Mouse (Mus musculus) heart, postnatal 0 days (tissue): ENCODE data around the gene Cul4a. TPM values are rescaled to one million over a fixed set of nuclear protein-coding genes. Genes with fewer than 3 reads are reported as not detected.
"Not testable (repeated sequence)": the region's sequence is repeated elsewhere in the genome, so short reads cannot be mapped to it uniquely, and the experiment has no call there.

ENCODE experiments used
- ATAC-seq: fragments of 200-750 bp; cut with Nextera tagmentation; 2 replicates; pipeline ENCODE4 v1.8.0; 2017; ENCODE audit warnings: low read depth, moderate number of reproducible peaks, moderate library complexity; ENCODE audit not compliant: insufficient read depth
- DNase-seq: peaks from one replicate; pipeline ENCODE4 v3.0.0-alpha.2; 2016; ENCODE audit warnings: low spot score
- H3K27ac ChIP-seq: fragments of 300-500 bp; sonication (generic); 2 replicates; pipeline ENCODE4 v1.5.1; 2014; ENCODE audit warnings: low read depth, mild to moderate bottlenecking
- H3K27me3 ChIP-seq: fragments of 300-500 bp; sonication (generic); 2 replicates; pipeline ENCODE4 v1.6.1; 2014; ENCODE audit warnings: low read length, mixed read lengths; ENCODE audit not compliant: control insufficient read depth, insufficient read depth
- H3K36me3 ChIP-seq: fragments of 300-500 bp; sonication (generic); replicated peaks from 2 replicates; pipeline ENCODE4 v1.6.1; 2014; ENCODE audit warnings: low read length, mixed read lengths; ENCODE audit not compliant: control insufficient read depth, insufficient read depth
- H3K4me1 ChIP-seq: fragments of 300-500 bp; sonication (generic); 2 replicates; pipeline ENCODE4 v1.6.1; 2014; ENCODE audit warnings: antibody characterized with exemption; ENCODE audit not compliant: control insufficient read depth, insufficient read depth
- H3K4me2 ChIP-seq: fragments of 300-500 bp; sonication (generic); 2 replicates; pipeline ENCODE4 v1.6.1; 2014; ENCODE audit warnings: low read depth, mild to moderate bottlenecking, low read length, moderate library complexity
- H3K4me3 ChIP-seq: fragments of 300-500 bp; sonication (generic); 2 replicates; pipeline ENCODE4 v1.5.1; 2014; ENCODE audit warnings: low read depth, low read length
- H3K9ac ChIP-seq: fragments of 300-500 bp; sonication (generic); replicated peaks from 2 replicates; pipeline ENCODE4 v1.6.1; 2014; ENCODE audit warnings: low read depth, low read length, mixed read lengths
- H3K9me3 ChIP-seq: fragments of 300-500 bp; sonication (generic); replicated peaks from 2 replicates; pipeline ENCODE4 v1.6.1; 2016; ENCODE audit warnings: low read length; ENCODE audit not compliant: control insufficient read depth
- CTCF ChIP-seq: IDR thresholded peaks from 2 replicates; pipeline ENCODE4 v1.5.1; 2016; ENCODE audit warnings: antibody characterized with exemption, control low read depth, low read depth
- EP300 ChIP-seq: IDR thresholded peaks from 2 replicates; pipeline ENCODE4 v1.6.1; 2016; ENCODE audit warnings: antibody characterized with exemption, low read depth
- WGBS: fragments of 180-500 bp; shearing (Covaris S2); extraction: QIAGEN DNeasy Blood & Tissue Kit; methylation state at CpG from one replicate; pipeline ENCODE4 v1.1.7; 2014; 5-methylcytosine and 5-hydroxymethylcytosine counted together
- polyA plus RNA-seq: library from polyadenylated mRNA; unstranded; fragments of >200 nt; fragmentation: Nextera tagmentation; extraction: Ambion mirVana; gene quantifications from 2 replicates; pipeline ENCODE4 v1.2.1, GENCODE M21; 2015
- total RNA-seq: library from RNA; depleted of rRNA; stranded (reverse); fragments of >200 nt; gene quantifications from 2 replicates; pipeline ENCODE4 v1.2.3, GENCODE M21; 2014; ENCODE audit warnings: low replicate concordance

Gene Cul4a
- total and polyA plus RNA-seq, 2 experiments from 2014 or later, result 88.2 to 140 TPM

GRCm38 (mm10) chr8:13120882-13121665 is 15.7 kb downstream of the Cul4a start:
- no peaks in the 10 kb centered on the region for H3K27me3 ChIP-seq
- no peak overlapping the region for H3K4me3 ChIP-seq
- H3K9ac ChIP-seq, result no peak overlapping the region
- peak; percentile 64 for ATAC-seq
- TF ChIP-seq EP300 (no peak), CTCF (no peak)
- DNase-seq, result no peak
- H3K4me1 ChIP-seq, result peaks cover 3% of the 10 kb centered on the region; the same call in 1 of the 2 replicates
- no peak overlapping the region for H3K27ac ChIP-seq
- H3K9me3 ChIP-seq, result no peaks in the 10 kb centered on the region
- peaks cover 52% of the 10 kb centered on the region for H3K36me3 ChIP-seq
- WGBS, result 51% methylated on average over 7 of the region's 7 CpGs
- H3K4me2 ChIP-seq, result no peak overlapping the region

DNA sequence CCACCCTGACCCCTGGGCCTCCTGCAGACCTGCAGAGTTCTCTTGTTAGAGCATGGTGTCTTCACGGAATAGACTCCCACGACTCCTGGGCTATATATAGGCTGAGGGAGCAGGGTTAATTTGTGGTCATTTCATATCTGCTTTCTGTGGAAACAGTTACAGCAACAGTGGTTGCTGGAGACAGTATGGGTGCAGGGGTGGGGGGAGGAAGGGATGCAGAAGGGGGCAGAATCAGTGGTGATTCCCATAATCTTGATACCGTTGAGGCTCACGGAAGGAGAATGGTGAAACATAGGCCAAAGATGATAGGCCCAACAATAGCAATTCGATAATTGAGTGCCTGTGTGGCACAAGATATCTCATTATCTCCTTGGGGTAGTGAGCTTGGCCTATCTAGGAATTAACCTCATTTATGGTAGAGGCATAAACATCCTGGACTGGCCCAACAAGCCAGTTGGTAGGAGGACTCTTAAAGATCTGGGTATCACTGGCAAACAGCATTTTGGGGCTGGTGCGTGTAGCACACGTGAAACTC is 17.5 kb downstream of the Cul4a start:
- 59% methylated on average over 7 of the region's 7 CpGs for WGBS
- H3K9ac ChIP-seq, result no peak overlapping the region
- no peak overlapping the region for H3K27ac ChIP-seq
- no peak for TF ChIP-seq CTCF
- no peak for TF ChIP-seq EP300
- no peak overlapping the region for H3K4me3 ChIP-seq
- no peak overlapping the region for H3K4me2 ChIP-seq
- ATAC-seq (peak; percentile 34; the same call in 1 of the 2 replicates), DNase-seq (no peak)
- H3K36me3 ChIP-seq, result peaks cover 71% of the 10 kb centered on the region
- peaks cover 3% of the 10 kb centered on the region; the same call in 1 of the 2 replicates for H3K4me1 ChIP-seq
- H3K27me3 ChIP-seq, result no peaks in the 10 kb centered on the region
- H3K9me3 ChIP-seq, result no peaks in the 10 kb centered on the region

DNA sequence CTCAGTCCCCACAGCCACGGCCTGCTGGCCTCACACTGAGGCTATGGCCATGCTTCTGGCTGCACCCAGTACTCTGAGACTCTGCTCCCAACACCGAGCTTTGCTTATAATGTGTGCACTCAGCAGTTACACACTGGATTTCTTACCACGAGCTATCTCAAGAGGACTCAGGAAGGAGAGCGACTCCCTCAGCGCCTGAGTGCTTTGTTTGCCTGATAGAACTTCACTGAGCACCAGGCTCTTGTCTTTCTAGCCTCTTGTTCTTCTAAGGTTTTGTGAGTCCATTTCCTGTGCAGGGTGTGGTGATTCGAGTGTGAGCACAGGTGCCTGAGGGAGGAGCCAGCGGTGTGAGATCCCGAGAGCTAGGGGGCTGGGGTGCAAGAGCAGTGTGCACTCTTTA is 19.5 kb downstream of the Cul4a start:
- H3K4me3 ChIP-seq, result no peak overlapping the region
- H3K9me3 ChIP-seq, result no peaks in the 10 kb centered on the region
- H3K27me3 ChIP-seq, result no peaks in the 10 kb centered on the region
- no peak for DNase-seq
- peaks cover 3% of the 10 kb centered on the region; the same call in 1 of the 2 replicates for H3K4me1 ChIP-seq
- WGBS, result 89% methylated on average over 8 of the region's 8 CpGs
- peaks cover 75% of the 10 kb centered on the region for H3K36me3 ChIP-seq
- no peak overlapping the region for H3K9ac ChIP-seq
- ATAC-seq, result no peak
- TF ChIP-seq CTCF (no peak), EP300 (no peak)
- no peak overlapping the region for H3K4me2 ChIP-seq
- H3K27ac ChIP-seq, result no peak overlapping the region

- H3K4me3 ChIP-seq, H3K9me3 ChIP-seq, H3K4me2 ChIP-seq, H3K9ac ChIP-seq, ATAC-seq, H3K27me3 ChIP-seq, H3K4me1 ChIP-seq, H3K27ac ChIP-seq: not testable (repeated sequence)
- 57% methylated on average over 9 of the region's 9 CpGs for WGBS
- peak; percentile 31 for DNase-seq
- peak; percentile 51 for TF ChIP-seq CTCF
- H3K36me3 ChIP-seq, result peaks cover 94% of the 10 kb centered on the region
These were observed 26.8 kb downstream of the Cul4a start for GRCm38 (mm10) chr8:13132220-13132619.

DNA sequence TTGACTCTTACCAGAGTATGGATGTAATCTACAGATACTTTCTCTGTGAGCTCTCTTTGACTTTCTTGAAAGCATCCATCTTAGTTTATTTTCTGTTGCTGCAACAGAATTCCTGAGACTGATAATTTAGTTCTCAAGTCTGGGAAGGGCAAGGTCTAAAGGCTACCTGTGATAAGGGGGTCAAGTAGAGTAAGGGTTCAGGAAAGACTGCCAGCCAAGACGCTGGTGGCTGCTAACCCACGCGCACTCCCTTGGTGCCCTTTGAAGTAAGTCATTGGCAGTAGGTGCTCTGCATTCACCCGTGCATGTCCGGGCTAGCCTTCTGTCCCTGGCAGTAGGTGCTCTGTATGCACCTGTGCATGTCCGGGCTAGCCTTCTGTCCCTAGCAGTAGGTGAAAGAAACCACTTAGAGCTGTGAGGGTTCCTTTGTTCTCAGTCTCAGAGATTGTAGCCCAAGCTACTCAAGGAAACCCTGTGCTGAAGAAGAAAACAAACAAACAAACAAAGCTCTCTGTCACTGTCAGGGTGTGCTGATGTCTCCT is 34.3 kb downstream of the Cul4a start:
- H3K4me1 ChIP-seq, result no peaks in the 10 kb centered on the region
- no peak for ATAC-seq
- TF ChIP-seq CTCF, result no peak
- no peak for TF ChIP-seq EP300
- no peak overlapping the region for H3K4me2 ChIP-seq
- 94% methylated on average over 6 of the region's 6 CpGs for WGBS
- H3K36me3 ChIP-seq, result peaks cover 100% of the 10 kb centered on the region
- no peak overlapping the region for H3K4me3 ChIP-seq
- no peak overlapping the region for H3K9ac ChIP-seq
- H3K9me3 ChIP-seq, result no peaks in the 10 kb centered on the region
- H3K27ac ChIP-seq, result no peak overlapping the region
- no peak for DNase-seq
- H3K27me3 ChIP-seq, result no peaks in the 10 kb centered on the region
